Mouse (Mus musculus): ENCODE data around the gene Ttf1. TPM values are rescaled to one million over a fixed set of nuclear protein-coding genes. Genes with fewer than 3 reads are reported as not detected.
"Not testable (repeated sequence)": the region's sequence is repeated elsewhere in the genome, so short reads cannot be mapped to it uniquely, and the experiment has no call there.

Gene Ttf1
- polyA plus RNA-seq, 1 experiment from 2014 or later, result 7.1 TPM

DNA sequence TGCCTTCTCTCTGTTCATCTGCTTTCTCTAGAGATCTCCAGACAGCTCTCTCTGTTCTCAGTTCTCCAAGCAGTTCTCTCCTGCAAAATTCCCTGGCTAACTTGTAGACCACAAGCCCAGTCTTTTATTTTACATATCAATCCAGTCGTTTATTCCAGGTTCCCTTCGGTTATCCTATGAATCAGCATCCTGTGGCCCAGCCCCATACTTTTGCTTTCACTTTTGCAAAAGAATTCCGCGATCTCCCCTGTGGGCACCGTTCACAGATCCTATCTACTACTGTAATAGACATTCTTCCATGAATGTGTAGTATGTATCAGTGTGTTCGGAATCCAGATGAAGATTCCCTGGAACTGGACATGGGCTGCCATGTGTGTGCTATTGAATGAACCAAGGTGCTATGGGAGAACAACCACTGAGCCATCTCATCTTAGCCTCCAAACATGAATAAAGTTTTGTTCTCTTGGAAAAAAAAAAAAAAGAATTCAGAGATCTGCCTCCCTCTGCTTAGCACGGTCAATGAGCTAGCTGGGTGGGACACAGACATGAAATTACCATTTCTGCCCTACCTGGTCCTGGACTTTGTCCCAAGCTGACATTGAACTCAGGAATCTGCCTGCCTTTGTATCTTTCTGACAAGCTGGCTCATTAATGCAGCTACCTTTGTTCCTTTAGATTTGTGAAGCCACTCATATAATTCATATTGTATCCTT is 40.9 kb downstream of the Ttf1 start:
- Histone ChIP-seq H3K4me2 (ENCODE audit: low read depth, low read length) (peak overlapping the region; percentile 45), H3K27ac (ENCODE audit: low read length) (no peak overlapping the region), H3K4me3 (ENCODE audit: low read length) (peak overlapping the region; percentile 27), H3K9ac (ENCODE audit: low read length) (peak overlapping the region; percentile 33; the same call in 1 of the 2 replicates), H3K27me3 (ENCODE audit: control insufficient read depth, insufficient read depth, low read length) (no peaks in the 10 kb centered on the region), H3K4me1 (ENCODE audit: control insufficient read depth, insufficient read depth, low read length) (no peaks in the 10 kb centered on the region), H3K36me3 (ENCODE audit: control insufficient read depth, insufficient read depth) (no peaks in the 10 kb centered on the region), H3K9me3 (replicated peaks; ENCODE audit: control insufficient read depth, low read length) (no peaks in the 10 kb centered on the region)
- no peak for ATAC-seq (replicated peaks; ENCODE audit: extremely low read depth, insufficient read depth, low FRiP score)
- WGBS, result 60% methylated on average over 7 of the region's 7 CpGs

DNA sequence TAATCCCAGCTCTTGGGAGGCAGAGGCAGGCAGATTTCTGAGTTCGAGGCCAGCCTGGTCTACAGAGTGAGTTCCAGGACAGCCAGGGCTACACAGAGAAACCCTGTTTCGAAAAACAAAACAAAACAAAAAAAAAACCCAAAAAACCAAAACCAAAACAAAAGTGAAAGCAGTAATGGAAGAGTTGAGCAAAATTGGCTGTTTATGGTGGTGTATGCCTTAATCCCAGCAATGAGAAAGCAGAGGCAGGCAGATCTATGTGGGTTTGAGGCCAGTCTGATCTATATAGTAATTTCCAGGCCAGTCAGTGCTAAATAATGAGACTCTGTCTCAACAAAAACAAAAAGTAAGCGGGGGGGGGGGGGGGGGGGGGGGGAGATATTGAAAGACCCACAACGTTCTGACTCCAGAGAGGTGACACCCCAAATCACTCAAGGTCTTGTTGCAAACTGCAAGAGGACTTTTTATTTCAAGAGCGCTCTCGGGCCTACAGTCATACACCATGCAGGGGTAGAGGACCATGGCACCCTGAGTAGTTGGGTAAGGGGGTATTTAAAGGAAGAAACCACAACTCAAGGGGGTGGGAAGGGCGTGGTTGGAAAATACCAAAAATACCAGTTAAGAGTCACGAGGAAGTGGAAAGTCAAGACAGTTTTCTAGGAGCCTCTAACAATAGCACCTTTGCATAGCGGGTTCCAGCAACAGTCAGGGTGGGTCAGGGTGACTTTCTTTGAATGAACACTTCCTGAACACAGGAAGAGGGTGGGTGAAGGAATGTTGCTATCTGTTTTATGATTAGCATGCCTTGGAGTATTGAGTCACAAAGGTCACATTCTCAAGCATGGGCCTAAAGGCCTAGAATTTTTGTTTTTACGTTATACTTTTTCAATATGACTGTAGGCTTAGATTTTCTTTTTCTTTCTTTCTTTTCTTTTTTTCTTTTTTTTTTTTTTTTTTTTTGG is 42.6 kb downstream of the Ttf1 start:
- not testable (repeated sequence) for ATAC-seq (replicated peaks; ENCODE audit: extremely low read depth, insufficient read depth, low FRiP score); H3K36me3 ChIP-seq (ENCODE audit: control insufficient read depth, insufficient read depth); H3K27me3 ChIP-seq (ENCODE audit: control insufficient read depth, insufficient read depth, low read length); H3K9ac ChIP-seq (ENCODE audit: low read length); H3K27ac ChIP-seq (ENCODE audit: low read length); H3K4me2 ChIP-seq (ENCODE audit: low read depth, low read length); H3K9me3 ChIP-seq (replicated peaks; ENCODE audit: control insufficient read depth, low read length); H3K4me3 ChIP-seq (ENCODE audit: low read length); H3K4me1 ChIP-seq (ENCODE audit: control insufficient read depth, insufficient read depth, low read length)
- WGBS, result 76% methylated on average over 9 of the region's 10 CpGs

DNA sequence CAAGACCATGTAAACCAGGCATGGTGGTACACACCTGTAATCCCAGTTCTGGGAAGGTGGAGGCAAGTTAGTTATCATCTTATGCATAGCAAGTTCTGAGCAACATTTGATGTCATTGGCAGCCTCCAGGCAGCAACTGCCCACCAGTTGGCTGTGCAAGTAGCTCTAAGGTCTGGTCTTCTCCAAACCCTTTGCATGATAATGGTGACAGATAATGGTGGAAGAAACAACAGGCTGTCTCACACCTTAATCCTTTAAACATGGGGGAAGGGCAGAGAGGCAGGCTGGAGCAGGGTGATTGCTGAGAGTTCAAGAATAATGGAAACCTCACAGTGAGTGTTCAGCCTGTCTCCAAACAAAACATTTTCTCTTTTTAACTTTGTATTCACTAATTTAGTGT is 60.9 kb downstream of the Ttf1 start:
- H3K27ac ChIP-seq (ENCODE audit: low read length), result no peak overlapping the region
- H3K9ac ChIP-seq (ENCODE audit: low read length), result no peak overlapping the region
- H3K36me3 ChIP-seq (ENCODE audit: control insufficient read depth, insufficient read depth), result no peaks in the 10 kb centered on the region
- H3K4me2 ChIP-seq (ENCODE audit: low read depth, low read length), result no peak overlapping the region
- H3K9me3 ChIP-seq (replicated peaks; ENCODE audit: control insufficient read depth, low read length), result no peaks in the 10 kb centered on the region
- H3K4me1 ChIP-seq (ENCODE audit: control insufficient read depth, insufficient read depth, low read length), result peaks cover under 1% of the 10 kb centered on the region
- no peak overlapping the region for H3K4me3 ChIP-seq (ENCODE audit: low read length)
- no peaks in the 10 kb centered on the region for H3K27me3 ChIP-seq (ENCODE audit: control insufficient read depth, insufficient read depth, low read length)
- no peak for ATAC-seq (replicated peaks; ENCODE audit: extremely low read depth, insufficient read depth, low FRiP score)

DNA sequence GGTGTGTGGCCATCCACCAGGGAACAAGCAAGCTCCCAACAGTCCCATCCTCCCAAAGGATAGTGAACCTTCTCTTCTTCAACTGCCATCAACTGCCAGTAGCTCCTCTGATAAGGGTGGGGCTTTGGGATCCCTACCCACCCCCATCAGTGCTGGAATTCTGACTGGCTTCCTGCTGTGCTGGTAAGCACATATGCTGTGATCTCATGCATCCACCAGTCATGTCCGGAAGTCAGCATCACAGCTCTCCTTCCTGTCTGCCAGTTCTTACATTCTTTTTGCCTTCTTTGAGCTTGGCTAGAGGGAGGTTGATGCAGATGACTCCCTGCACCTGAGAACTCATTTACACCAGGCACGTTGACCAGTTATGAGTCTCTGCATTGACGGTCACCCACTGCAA is 62.4 kb downstream of the Ttf1 start:
- 63% methylated on average over 3 of the region's 3 CpGs for WGBS
- Histone ChIP-seq H3K9me3 (replicated peaks; ENCODE audit: control insufficient read depth, low read length) (no peaks in the 10 kb centered on the region), H3K36me3 (ENCODE audit: control insufficient read depth, insufficient read depth) (peaks cover 6% of the 10 kb centered on the region), H3K27me3 (ENCODE audit: control insufficient read depth, insufficient read depth, low read length) (no peaks in the 10 kb centered on the region), H3K9ac (ENCODE audit: low read length) (no peak overlapping the region), H3K4me3 (ENCODE audit: low read length) (no peak overlapping the region), H3K27ac (ENCODE audit: low read length) (no peak overlapping the region), H3K4me2 (ENCODE audit: low read depth, low read length) (no peak overlapping the region), H3K4me1 (ENCODE audit: control insufficient read depth, insufficient read depth, low read length) (peaks cover 5% of the 10 kb centered on the region)
- ATAC-seq (replicated peaks; ENCODE audit: extremely low read depth, insufficient read depth, low FRiP score), result no peak

DNA sequence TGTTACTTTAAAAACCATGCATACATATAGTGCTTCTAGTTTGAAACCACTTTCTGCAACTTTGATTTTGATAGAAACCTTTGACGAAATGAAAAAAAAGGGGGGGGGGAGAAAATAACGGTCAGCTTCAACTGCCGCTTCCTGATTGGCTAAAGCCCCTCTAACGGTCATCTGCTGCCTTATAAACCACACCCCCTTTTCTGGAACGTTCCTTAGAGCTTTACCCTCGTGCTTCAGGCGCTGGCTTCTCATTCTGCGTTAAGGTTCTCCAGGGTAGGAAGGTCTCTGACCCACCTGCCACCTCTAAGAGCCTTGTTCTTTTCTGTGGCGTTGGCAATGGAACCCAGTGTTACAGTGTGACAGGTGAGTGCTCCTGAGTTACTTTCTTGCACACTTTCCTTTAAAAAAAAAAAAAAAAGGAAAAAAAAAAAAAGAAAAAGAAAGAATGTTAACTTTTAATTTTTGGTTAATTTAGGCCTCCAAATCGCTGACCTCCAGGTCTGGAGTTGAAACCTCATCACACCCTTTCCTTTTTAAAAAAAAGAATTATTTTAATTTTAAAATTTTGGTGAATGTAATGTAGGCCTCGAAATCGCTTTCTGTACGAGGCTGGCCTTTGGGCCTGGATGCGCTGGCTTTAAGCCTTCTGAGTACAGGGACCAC is 64.0 kb downstream of the Ttf1 start, which contains the start of gene Setx:
Setx (plus strand) TSS at position 275 of the 663 bp plus-strand sequence.
- peak within 1 kb of the TSS; percentile 93 for H3K4me3 ChIP-seq (ENCODE audit: low read length)
- H3K9me3 ChIP-seq (replicated peaks; ENCODE audit: control insufficient read depth, low read length), result no peaks in the 10 kb centered on the region
- H3K4me2 ChIP-seq (ENCODE audit: low read depth, low read length), result peak within 1 kb of the TSS; percentile 89
- H3K36me3 ChIP-seq (ENCODE audit: control insufficient read depth, insufficient read depth), result peaks cover 6% of the 10 kb centered on the region
- H3K9ac ChIP-seq (ENCODE audit: low read length), result peak within 1 kb of the TSS; percentile 93
- H3K27ac ChIP-seq (ENCODE audit: low read length), result peak within 1 kb of the TSS; percentile 97
- WGBS, result 68% methylated on average over 14 of the region's 14 CpGs
- no peak for ATAC-seq (replicated peaks; ENCODE audit: extremely low read depth, insufficient read depth, low FRiP score)
- no peaks in the 10 kb centered on the region for H3K27me3 ChIP-seq (ENCODE audit: control insufficient read depth, insufficient read depth, low read length)
- peaks cover 5% of the 10 kb centered on the region for H3K4me1 ChIP-seq (ENCODE audit: control insufficient read depth, insufficient read depth, low read length)

DNA sequence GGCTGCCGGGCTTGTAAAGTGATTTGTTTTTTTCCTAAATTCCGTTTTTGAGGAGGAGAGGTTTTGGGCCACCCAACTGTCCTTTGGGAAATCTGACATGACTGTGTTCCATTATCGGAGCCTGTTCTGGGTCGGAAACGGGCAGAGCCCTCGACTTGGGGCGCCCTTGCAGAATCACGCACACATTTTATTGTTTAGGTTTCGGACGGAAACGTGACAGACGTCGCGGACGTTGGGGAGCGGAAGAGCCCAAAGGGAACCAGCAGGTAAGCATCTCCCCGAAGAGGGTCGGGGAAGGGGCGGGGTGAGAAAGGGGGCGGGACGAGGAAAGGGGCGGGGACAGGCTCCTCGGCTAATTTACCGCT is 64.5 kb downstream of the Ttf1 start:
- peak overlapping the region; percentile 72 for H3K9ac ChIP-seq (ENCODE audit: low read length)
- peak overlapping the region; percentile 89 for H3K4me2 ChIP-seq (ENCODE audit: low read depth, low read length)
- peak overlapping the region; percentile 93 for H3K4me3 ChIP-seq (ENCODE audit: low read length)
- ATAC-seq (replicated peaks; ENCODE audit: extremely low read depth, insufficient read depth, low FRiP score), result no peak
- H3K9me3 ChIP-seq (replicated peaks; ENCODE audit: control insufficient read depth, low read length), result no peaks in the 10 kb centered on the region
- peaks cover 5% of the 10 kb centered on the region for H3K4me1 ChIP-seq (ENCODE audit: control insufficient read depth, insufficient read depth, low read length)
- H3K36me3 ChIP-seq (ENCODE audit: control insufficient read depth, insufficient read depth), result peaks cover 8% of the 10 kb centered on the region
- under 1% methylated on average over 23 of the region's 24 CpGs for WGBS
- peak overlapping the region; percentile 79 for H3K27ac ChIP-seq (ENCODE audit: low read length)
- H3K27me3 ChIP-seq (ENCODE audit: control insufficient read depth, insufficient read depth, low read length), result no peaks in the 10 kb centered on the region

DNA sequence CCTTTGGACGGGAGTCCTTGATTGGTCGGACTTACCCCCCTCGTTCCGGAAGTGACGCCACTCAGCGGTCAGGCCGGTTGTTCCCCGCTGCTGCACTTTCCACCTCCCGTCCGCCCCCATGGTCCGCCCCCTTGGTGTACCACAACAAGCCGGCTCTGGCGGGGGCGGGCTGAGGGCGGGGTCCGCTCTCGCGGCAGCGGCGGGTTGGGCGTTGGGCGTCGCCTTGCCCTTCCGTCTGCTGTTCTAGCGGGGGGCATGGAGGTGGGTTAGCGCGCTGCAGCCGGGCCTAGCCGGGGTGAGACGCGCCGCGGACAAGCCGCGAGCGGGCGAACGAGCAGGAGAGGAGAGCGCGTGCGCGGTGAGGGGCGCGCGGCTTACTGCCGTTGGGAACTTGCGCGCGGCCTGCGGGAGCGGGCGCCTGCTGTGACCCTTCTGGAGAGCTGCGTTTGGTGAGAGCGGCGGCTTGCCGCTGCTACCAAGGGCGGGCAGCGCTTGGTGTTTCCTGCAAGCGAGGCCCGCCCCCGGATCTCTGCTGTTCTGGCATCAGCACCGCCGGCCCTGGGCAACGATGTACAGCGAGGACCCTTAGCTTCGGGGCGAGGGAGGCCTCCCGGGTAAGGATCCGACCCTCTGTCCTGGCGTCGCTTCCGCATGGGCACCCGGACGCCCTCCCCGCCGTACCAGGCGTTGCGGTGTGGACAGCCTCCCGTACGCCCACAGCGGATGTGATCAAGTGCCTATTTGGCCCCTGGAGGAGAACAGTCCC is 65.1 kb downstream of the Ttf1 start:
- Histone ChIP-seq H3K36me3 (ENCODE audit: control insufficient read depth, insufficient read depth) (peaks cover 11% of the 10 kb centered on the region), H3K9ac (ENCODE audit: low read length) (peak overlapping the region; percentile 93), H3K4me2 (ENCODE audit: low read depth, low read length) (peak overlapping the region; percentile 89), H3K27me3 (ENCODE audit: control insufficient read depth, insufficient read depth, low read length) (no peaks in the 10 kb centered on the region), H3K4me1 (ENCODE audit: control insufficient read depth, insufficient read depth, low read length) (peaks cover 5% of the 10 kb centered on the region), H3K4me3 (ENCODE audit: low read length) (peak overlapping the region; percentile 93), H3K27ac (ENCODE audit: low read length) (peak overlapping the region; percentile 97), H3K9me3 (replicated peaks; ENCODE audit: control insufficient read depth, low read length) (no peaks in the 10 kb centered on the region)
- peak; percentile 99 for ATAC-seq (replicated peaks; ENCODE audit: extremely low read depth, insufficient read depth, low FRiP score)
- WGBS, result under 1% methylated on average over 74 of the region's 81 CpGs

DNA sequence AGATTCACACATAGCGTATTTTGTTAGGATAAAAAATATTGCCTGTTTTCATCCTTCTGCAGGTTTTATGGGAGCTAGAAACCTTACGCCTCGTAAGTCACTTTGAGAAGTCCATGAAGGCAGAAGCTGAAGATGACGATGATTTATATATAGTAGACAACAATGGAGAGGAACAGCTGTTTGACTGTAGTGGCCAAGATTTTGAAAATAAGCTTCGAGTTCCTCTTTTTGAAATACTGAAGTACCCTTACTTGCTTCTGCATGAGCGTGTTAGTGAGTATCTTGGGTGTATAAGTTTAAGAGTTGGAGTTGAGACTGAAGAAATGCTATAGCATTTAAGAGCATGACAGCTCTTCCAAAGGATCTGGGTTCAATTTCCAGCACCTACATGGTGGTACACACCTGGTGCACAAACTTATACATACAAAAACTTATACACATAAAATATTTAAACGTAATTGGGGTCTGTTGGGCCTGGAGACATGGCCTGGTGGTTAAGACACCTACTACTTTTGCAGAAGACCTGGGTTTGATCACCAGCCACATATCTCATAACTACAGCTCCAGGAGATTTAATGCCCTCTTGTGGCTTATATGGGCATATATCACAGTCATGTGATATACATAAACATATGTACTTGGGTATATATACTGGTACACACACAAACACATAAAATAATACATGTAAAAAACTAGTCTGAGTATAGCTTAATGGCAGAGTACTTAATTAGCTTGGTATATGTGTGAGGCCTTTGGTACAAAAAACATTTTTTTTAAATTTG is 70.2 kb downstream of the Ttf1 start:
- Histone ChIP-seq H3K27ac (ENCODE audit: low read length) (no peak overlapping the region), H3K4me3 (ENCODE audit: low read length) (no peak overlapping the region), H3K36me3 (ENCODE audit: control insufficient read depth, insufficient read depth) (peaks cover 25% of the 10 kb centered on the region), H3K9ac (ENCODE audit: low read length) (no peak overlapping the region), H3K27me3 (ENCODE audit: control insufficient read depth, insufficient read depth, low read length) (no peaks in the 10 kb centered on the region), H3K4me2 (ENCODE audit: low read depth, low read length) (no peak overlapping the region), H3K4me1 (ENCODE audit: control insufficient read depth, insufficient read depth, low read length) (peaks cover 5% of the 10 kb centered on the region), H3K9me3 (replicated peaks; ENCODE audit: control insufficient read depth, low read length) (no peaks in the 10 kb centered on the region)
- 95% methylated on average over 7 of the region's 7 CpGs for WGBS
- ATAC-seq (replicated peaks; ENCODE audit: extremely low read depth, insufficient read depth, low FRiP score), result no peak

Measured in heart, embryonic 16.5 days (tissue).